Mouse (Mus musculus): Measurements from ENCODE around the gene Epb41l5.

- TF ChIP-seq CTCF (IDR thresholded peaks at IDR 0.05; ENCODE audit: extremely low read depth, insufficient read depth, low read length) (no peak), POLR2A (IDR thresholded peaks at IDR 0.05; ENCODE audit: extremely low read depth, insufficient read depth, low read length) (no peak)
These were observed 138.4 kb downstream of the Epb41l5 start for GRCm38 (mm10) chr1:119510409-119510808.

All from cortical plate, adult 2 months (tissue).